Mouse (Mus musculus): ENCODE results near the gene Myh7. TPM values are rescaled to one million over a fixed set of nuclear protein-coding genes. Genes with fewer than 3 reads are reported as not detected.

The Myh7 gene
- polyA plus RNA-seq, 1 experiment from 2014 or later: 4.9 TPM

MicroRNAs encoded within 50 kb of the gene (microRNA counts, 519-probe panel; counts per million panel counts)
- 470 counts per million, percentile 58 among the panel's probes with 10 or more counts for microRNA mmu-miR-208a
- microRNA mmu-miR-208b: 470 counts per million, percentile 58 among the panel's probes with 10 or more counts

Small RNAs within 50 kb of the gene (microRNA-seq; reads per million reads assigned to microRNA genes)
- gene Mir208a (4.3 reads per million, percentile 9 among the genes with 10 or more reads in this experiment), gene Mir208b (33.9 reads per million, percentile 34 among the genes with 10 or more reads in this experiment)

Other genes starting within 250 kb of the Myh7 start
- gene Slc7a8, start 212.7 kb downstream of the Myh7 start, polyA plus RNA-seq (2016; fragmentation: Nextera tagmentation; extraction: Ambion mirVana): 3.9 and 5.7 TPM in 2 replicates
- gene Rnf212b, start 180.5 kb downstream of the Myh7 start, polyA plus RNA-seq (2016; fragmentation: Nextera tagmentation; extraction: Ambion mirVana): not detected in 2 replicates
- gene Homez, start 123.7 kb downstream of the Myh7 start, polyA plus RNA-seq (2016; fragmentation: Nextera tagmentation; extraction: Ambion mirVana): 11.0 and 14.0 TPM in 2 replicates
- 0.48 and 1.5 TPM in 2 replicates for gene Ppp1r3e, start 117.1 kb downstream of the Myh7 start, polyA plus RNA-seq (2016; fragmentation: Nextera tagmentation; extraction: Ambion mirVana)
- 3.6 and 3.7 TPM in 2 replicates for gene Bcl2l2, start 111.2 kb downstream of the Myh7 start, polyA plus RNA-seq (2016; fragmentation: Nextera tagmentation; extraction: Ambion mirVana)
- 0.32 TPM in 1 of 2 replicates, not detected in the other for gene Gm20521, start 111.2 kb downstream of the Myh7 start, polyA plus RNA-seq (2016; fragmentation: Nextera tagmentation; extraction: Ambion mirVana)
- gene Pabpn1, start 102.1 kb downstream of the Myh7 start, polyA plus RNA-seq (2016; fragmentation: Nextera tagmentation; extraction: Ambion mirVana): 200 and 201 TPM in 2 replicates
- 135 and 137 TPM in 2 replicates for gene Slc22a17, start 81.5 kb downstream of the Myh7 start, polyA plus RNA-seq (2016; fragmentation: Nextera tagmentation; extraction: Ambion mirVana)
- gene Efs, start 68.5 kb downstream of the Myh7 start, polyA plus RNA-seq (2016; fragmentation: Nextera tagmentation; extraction: Ambion mirVana): 28.4 and 32.9 TPM in 2 replicates
- gene Il25, start 61.9 kb downstream of the Myh7 start, polyA plus RNA-seq (2016; fragmentation: Nextera tagmentation; extraction: Ambion mirVana): not detected in 2 replicates
- 5.2 and 6.3 TPM in 2 replicates for gene Cmtm5, start 58.4 kb downstream of the Myh7 start, polyA plus RNA-seq (2016; fragmentation: Nextera tagmentation; extraction: Ambion mirVana)
- gene Myh6, start 27.7 kb downstream of the Myh7 start, polyA plus RNA-seq (2016; fragmentation: Nextera tagmentation; extraction: Ambion mirVana): 0.81 and 1.4 TPM in 2 replicates
- not detected in 2 replicates for gene Gm17428, start 17.7 kb downstream of the Myh7 start, polyA plus RNA-seq (2016; fragmentation: Nextera tagmentation; extraction: Ambion mirVana)
- gene Ngdn, start 20.8 kb upstream of the Myh7 start, polyA plus RNA-seq (2016; fragmentation: Nextera tagmentation; extraction: Ambion mirVana): 63.2 and 63.4 TPM in 2 replicates
- 30.9 and 33.1 TPM in 2 replicates for gene Zfhx2, start 97.7 kb upstream of the Myh7 start, polyA plus RNA-seq (2016; fragmentation: Nextera tagmentation; extraction: Ambion mirVana)
- 27.3 and 27.7 TPM in 2 replicates for gene Thtpa, start 100.2 kb upstream of the Myh7 start, polyA plus RNA-seq (2016; fragmentation: Nextera tagmentation; extraction: Ambion mirVana)
- gene Ap1g2, start 112.0 kb upstream of the Myh7 start, polyA plus RNA-seq (2016; fragmentation: Nextera tagmentation; extraction: Ambion mirVana): 9.4 and 10.1 TPM in 2 replicates
- gene Jph4, start 122.3 kb upstream of the Myh7 start, polyA plus RNA-seq (2016; fragmentation: Nextera tagmentation; extraction: Ambion mirVana): 10.5 and 11.5 TPM in 2 replicates
- 0.17 TPM in 1 of 2 replicates, not detected in the other for gene Dhrs2, start 227.4 kb upstream of the Myh7 start, polyA plus RNA-seq (2016; fragmentation: Nextera tagmentation; extraction: Ambion mirVana)